In the genomic region with DNA sequence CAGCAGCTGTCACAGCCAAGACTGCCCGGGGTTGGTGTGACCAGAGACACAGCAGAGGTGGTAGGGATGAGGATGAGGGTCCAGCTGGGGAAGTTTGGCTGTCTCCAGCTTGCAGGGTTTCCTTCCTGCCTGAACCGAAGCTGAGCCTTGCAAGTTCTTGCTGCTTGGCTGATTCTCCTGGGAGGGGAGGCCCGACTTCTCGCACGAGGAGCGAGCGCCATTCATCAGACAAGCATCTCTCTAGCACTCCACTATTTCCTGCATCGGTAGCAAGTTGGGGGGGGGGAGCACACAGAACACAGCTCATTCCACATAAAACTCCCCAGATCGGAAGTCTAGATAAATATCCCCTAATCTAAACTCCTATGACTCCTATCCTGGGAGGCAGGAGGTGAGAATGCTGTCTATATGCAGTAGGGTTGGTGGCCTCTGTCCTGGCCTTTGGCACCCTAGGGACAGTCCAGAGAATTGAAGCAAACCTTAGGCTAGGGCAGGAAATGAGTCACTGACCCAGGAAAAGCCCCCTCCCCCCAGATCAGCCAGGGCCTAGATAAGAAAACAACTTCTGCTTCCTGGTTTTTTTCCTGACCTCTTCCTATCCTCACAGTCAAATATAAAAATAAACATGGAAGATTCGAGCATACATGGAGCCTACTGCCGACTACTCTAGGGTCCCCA, we compare ENCODE assay signal across 8 mouse cellular contexts. TPM values are rescaled to one million over a fixed set of nuclear protein-coding genes. Genes with fewer than 3 reads are reported as not detected.
DNase-seq lines count a peak whose midpoint lies in the region; ATAC-seq and TF ChIP-seq lines count a peak whose summit lies in the region.

No protein-coding gene starts in this region.

- peak overlapping the region; percentile 52 for H3K27ac ChIP-seq in heart, adult 2 months
- peak overlapping the region; percentile 92 for H3K27ac ChIP-seq in lung, embryonic 14.5 days (ENCODE audit: low read depth)
- peak overlapping the region; percentile 91 for H3K27ac ChIP-seq in stomach, embryonic 16.5 days (ENCODE audit: low read length)

- DNase-seq in testis, postnatal 10 days (ENCODE audit: low spot score) = peak; percentile 47
- DNase-seq in testis, postnatal 14 days (ENCODE audit: low spot score) = no peak
- DNase-seq in heart, adult 2 months = peak; percentile 49 to 58
- peak; percentile 52 for DNase-seq in kidney, adult 11 months
- peak; percentile 84 for DNase-seq in lung, embryonic 14.5 days
- DNase-seq in left cerebral cortex, postnatal 36 days (ENCODE audit: low spot score in 2 of 2) = no peak
- DNase-seq in right cerebral cortex, postnatal 4 days = no peak

- H3K4me2 ChIP-seq in lung, embryonic 14.5 days = peak overlapping the region; percentile 46
- H3K4me2 ChIP-seq in stomach, embryonic 16.5 days (ENCODE audit: low read depth, low read length) = peak overlapping the region; percentile 36

- intact Hi-C loops in heart, adult 2 months (cut with DNase I) = no loop called here
- intact Hi-C loops in left cerebral cortex, postnatal 36 days (cut with DNase I) = no loop called here

- no peak for TF ChIP-seq EP300 in heart, adult 2 months (IDR thresholded peaks at IDR 0.05; ENCODE audit: insufficient read depth, low read depth, low read length)

- H3K36me3 ChIP-seq in heart, adult 2 months (ENCODE audit: control insufficient read depth, insufficient read depth, low read length) = no peaks in the 10 kb centered on the region
- peaks cover 17% of the 10 kb centered on the region; the same call in 1 of the 2 replicates for H3K36me3 ChIP-seq in lung, embryonic 14.5 days (ENCODE audit: insufficient read depth)
- H3K36me3 ChIP-seq in stomach, embryonic 16.5 days (ENCODE audit: control insufficient read depth, insufficient read depth, low read length) = 0 out of 2 replicates have a peak, but pooled peaks cover 4% of the 10 kb centered on the region

- ATAC-seq in lung, embryonic 14.5 days (ENCODE audit: insufficient read depth) = peak; percentile 33
- no peak for ATAC-seq in stomach, embryonic 16.5 days (ENCODE audit: insufficient read depth, low FRiP score)

- H3K4me3 ChIP-seq in heart, adult 2 months = no peak overlapping the region
- no peak overlapping the region for H3K4me3 ChIP-seq in lung, embryonic 14.5 days (ENCODE audit: low read depth, low read length)
- H3K4me3 ChIP-seq in stomach, embryonic 16.5 days (replicated peaks; ENCODE audit: low read length) = peak overlapping the region; percentile 9

- TF ChIP-seq POLR2A in heart, adult 2 months (IDR thresholded peaks at IDR 0.05; ENCODE audit: insufficient read depth, low read depth, low read length) = no peak

- no peaks in the 10 kb centered on the region for H3K27me3 ChIP-seq in heart, adult 2 months (ENCODE audit: control insufficient read depth, insufficient read depth, low read length)
- H3K27me3 ChIP-seq in lung, embryonic 14.5 days (ENCODE audit: insufficient read depth, low read length) = no peaks in the 10 kb centered on the region
- H3K27me3 ChIP-seq in stomach, embryonic 16.5 days (ENCODE audit: control insufficient read depth, insufficient read depth, low read length) = no peaks in the 10 kb centered on the region

- no peak overlapping the region for H3K9ac ChIP-seq in heart, adult 2 months (ENCODE audit: low read depth, low read length)
- peak overlapping the region; percentile 7; the same call in 1 of the 2 replicates for H3K9ac ChIP-seq in lung, embryonic 14.5 days
- peak overlapping the region; percentile 71 for H3K9ac ChIP-seq in stomach, embryonic 16.5 days (ENCODE audit: low read length)

- no peaks in the 10 kb centered on the region for H3K9me3 ChIP-seq in lung, embryonic 14.5 days (ENCODE audit: low read depth, low read length)
- no peaks in the 10 kb centered on the region for H3K9me3 ChIP-seq in stomach, embryonic 16.5 days (replicated peaks; ENCODE audit: control insufficient read depth, low read length)

- TF ChIP-seq CTCF in heart, adult 2 months (IDR thresholded peaks at IDR 0.05) = no peak
- no peak for TF ChIP-seq CTCF in lung, embryonic 14.5 days (IDR thresholded peaks at IDR 0.05; ENCODE audit: low read depth)

- WGBS in heart, adult 2 months = 27% methylated on average over 11 of the region's 11 CpGs
- WGBS in lung, embryonic 14.5 days = 3% methylated on average over 11 of the region's 11 CpGs
- 13% methylated on average over 11 of the region's 11 CpGs for WGBS in stomach, embryonic 16.5 days

- no peaks in the 10 kb centered on the region for H3K79me2 ChIP-seq in heart, adult 2 months (replicated peaks; ENCODE audit: control insufficient read depth, insufficient read depth, low read length)

- peaks cover 25% of the 10 kb centered on the region for H3K4me1 ChIP-seq in heart, adult 2 months (ENCODE audit: control insufficient read depth, insufficient read depth, low read length)
- peaks cover 42% of the 10 kb centered on the region for H3K4me1 ChIP-seq in lung, embryonic 14.5 days (ENCODE audit: insufficient read depth)
- peaks cover 41% of the 10 kb centered on the region for H3K4me1 ChIP-seq in stomach, embryonic 16.5 days (ENCODE audit: control insufficient read depth, insufficient read depth, low read length)

RNA-seq across cellular contexts. Expression of a gene that starts 4.4 kb away (rescaled TPM):
- total RNA-seq in heart, adult 2 months (2021) = 10 to 100 TPM in 1 of 2 experiments, 1 to 10 TPM in 1; 7.8 to 11.5 TPM
- polyA plus RNA-seq in heart, adult 2 months (2012; rRNA removed) = 10.1 and 17.9 TPM in 2 replicates
- polyA plus RNA-seq in lung, embryonic 14.5 days (2014; fragmentation: Nextera tagmentation; extraction: Ambion mirVana) = 12.8 and 13.1 TPM in 2 replicates
- 10.1 and 10.8 TPM in 2 replicates for polyA plus RNA-seq in stomach, embryonic 16.5 days (2015; fragmentation: Nextera tagmentation; extraction: Ambion mirVana)
- total RNA-seq in left cerebral cortex, postnatal 36 days (2021) = 1 to 10 TPM; 1.6 to 1.9 TPM

RNA-seq across cellular contexts. Expression of a gene that starts 9.6 kb away (rescaled TPM):
- 10 to 100 TPM; 18.0 to 19.4 TPM for total RNA-seq in heart, adult 2 months (2021)
- polyA plus RNA-seq in heart, adult 2 months (2012; rRNA removed) = 7.7 and 11.5 TPM in 2 replicates
- polyA plus RNA-seq in lung, embryonic 14.5 days (2014; fragmentation: Nextera tagmentation; extraction: Ambion mirVana) = 164 and 166 TPM in 2 replicates
- polyA plus RNA-seq in stomach, embryonic 16.5 days (2015; fragmentation: Nextera tagmentation; extraction: Ambion mirVana) = 114 and 118 TPM in 2 replicates
- 10 to 100 TPM; 31.8 to 37.3 TPM for total RNA-seq in left cerebral cortex, postnatal 36 days (2021)

RNA-seq across cellular contexts. Expression of a gene that starts 11.5 kb away (rescaled TPM):
- total RNA-seq in heart, adult 2 months (2021) = 10 to 100 TPM; 12.1 to 13.5 TPM
- polyA plus RNA-seq in heart, adult 2 months (2012; rRNA removed) = 4.0 and 6.2 TPM in 2 replicates
- 59.0 and 59.5 TPM in 2 replicates for polyA plus RNA-seq in lung, embryonic 14.5 days (2014; fragmentation: Nextera tagmentation; extraction: Ambion mirVana)
- 85.7 and 88.8 TPM in 2 replicates for polyA plus RNA-seq in stomach, embryonic 16.5 days (2015; fragmentation: Nextera tagmentation; extraction: Ambion mirVana)
- 10 to 100 TPM; 14.4 to 15.1 TPM for total RNA-seq in left cerebral cortex, postnatal 36 days (2021)

RNA-seq across cellular contexts. Expression of a gene that starts 36.7 kb away (rescaled TPM):
- total RNA-seq in heart, adult 2 months (2021) = 1 to 10 TPM; 8.0 to 8.2 TPM
- 17.8 and 29.8 TPM in 2 replicates for polyA plus RNA-seq in heart, adult 2 months (2012; rRNA removed)
- polyA plus RNA-seq in lung, embryonic 14.5 days (2014; fragmentation: Nextera tagmentation; extraction: Ambion mirVana) = 25.5 and 34.0 TPM in 2 replicates
- 33.0 and 35.8 TPM in 2 replicates for polyA plus RNA-seq in stomach, embryonic 16.5 days (2015; fragmentation: Nextera tagmentation; extraction: Ambion mirVana)
- total RNA-seq in left cerebral cortex, postnatal 36 days (2021) = 10 to 100 TPM; 35.8 to 49.7 TPM

RNA-seq across cellular contexts. Expression of a gene that starts 48.3 kb away (rescaled TPM):
- total RNA-seq in heart, adult 2 months (2021) = under 1 TPM; 0.08 to 0.16 TPM
- polyA plus RNA-seq in heart, adult 2 months (2012; rRNA removed) = 0.04 and 0.09 TPM in 2 replicates
- polyA plus RNA-seq in lung, embryonic 14.5 days (2014; fragmentation: Nextera tagmentation; extraction: Ambion mirVana) = 0.11 and 0.41 TPM in 2 replicates
- polyA plus RNA-seq in stomach, embryonic 16.5 days (2015; fragmentation: Nextera tagmentation; extraction: Ambion mirVana) = 0.13 and 0.14 TPM in 2 replicates
- total RNA-seq in left cerebral cortex, postnatal 36 days (2021) = 10 to 100 TPM; 14.8 to 21.6 TPM

Comparison
In these comparisons a context has a peak if more than half of its experiments do, and no peak if none do; other contexts are left out.
1. DNase-seq: peak in testis, postnatal 10 days (single experiment), heart, adult 2 months (2 of 2), kidney, adult 11 months (single experiment) and lung, embryonic 14.5 days (single experiment); none in testis, postnatal 14 days (single experiment), left cerebral cortex, postnatal 36 days (0 of 2) and right cerebral cortex, postnatal 4 days (single experiment).
2. Peak in every context shown above with its lines, with median percentiles within 50 percentile points of each other: H3K27ac ChIP-seq.